Mouse (Mus musculus): Measurements from ENCODE around the gene Zfp280c.

GRCm38 (mm10) chrX:48518808-48519548 is 75.3 kb downstream of the Zfp280c start, which contains the start of gene Rab33a:
- TF ChIP-seq EP300 (IDR thresholded peaks at IDR 0.05; ENCODE audit: insufficient read depth, low read depth, low read length) (no peak), POLR2A (IDR thresholded peaks at IDR 0.05; ENCODE audit: insufficient read depth, low read depth, low read length) (no peak), CTCF (IDR thresholded peaks at IDR 0.05) (no peak)

Measured in heart, adult 2 months (tissue).